In genomic region chr13:38668514-38668913, GRCm38 (mm10) we compare ENCODE assay signal across 10 mouse cellular contexts. TPM values are rescaled to one million over a fixed set of nuclear protein-coding genes. Genes with fewer than 3 reads are reported as not detected.
DNase-seq lines count a peak whose midpoint lies in the region; ATAC-seq and TF ChIP-seq lines count a peak whose summit lies in the region.
"Had no signal": no experiment of that assay in that cellular context is flagged by ENCODE, and none has a peak within 500 bp of the region (broad histone marks: within the 10 kb centered on the region; RNA-seq: fewer than 3 reads in every experiment).

No protein-coding gene starts in this region.

- no peak overlapping the region for H3K4me3 ChIP-seq in hindbrain, postnatal 0 days (ENCODE audit: low read length)
- H3K4me3 ChIP-seq in hindbrain, embryonic 16.5 days (ENCODE audit: low read length): no peak overlapping the region
- H3K4me3 ChIP-seq in ES-Bruce4 (ENCODE audit: low read depth, low read length): no peak overlapping the region
- H3K4me3 ChIP-seq: erythroblast, embryonic 14.5 days; midbrain, embryonic 12.5 days had no signal

- no peak for ATAC-seq in hindbrain, postnatal 0 days
- no peak for ATAC-seq in hindbrain, embryonic 16.5 days

- H3K27me3 ChIP-seq in hindbrain, postnatal 0 days (ENCODE audit: insufficient read depth, low read length): no peaks in the 10 kb centered on the region
- H3K27me3 ChIP-seq in hindbrain, embryonic 16.5 days (replicated peaks; ENCODE audit: control insufficient read depth, insufficient read depth, low read length): no peaks in the 10 kb centered on the region
- no peaks in the 10 kb centered on the region for H3K27me3 ChIP-seq in ES-Bruce4 (ENCODE audit: control insufficient read depth, insufficient read depth, low read length, poor library complexity, severe bottlenecking)
- H3K27me3 ChIP-seq: midbrain, embryonic 12.5 days had no signal

- no peak overlapping the region for H3K27ac ChIP-seq in hindbrain, postnatal 0 days
- no peak overlapping the region for H3K27ac ChIP-seq in hindbrain, embryonic 16.5 days (ENCODE audit: low read depth, low read length)
- H3K27ac ChIP-seq in ES-Bruce4 (ENCODE audit: insufficient read depth, low read length): no peak overlapping the region
- H3K27ac ChIP-seq: midbrain, embryonic 12.5 days had no signal

- no peaks in the 10 kb centered on the region for H3K36me3 ChIP-seq in hindbrain, postnatal 0 days (ENCODE audit: insufficient read depth, low read length)
- no peaks in the 10 kb centered on the region for H3K36me3 ChIP-seq in hindbrain, embryonic 16.5 days (ENCODE audit: control insufficient read depth, insufficient read depth, low read length)
- H3K36me3 ChIP-seq in ES-Bruce4 (ENCODE audit: control insufficient read depth, insufficient read depth, low read length, poor library complexity, severe bottlenecking): no peaks in the 10 kb centered on the region
- H3K36me3 ChIP-seq: midbrain, embryonic 12.5 days had no signal

- H3K4me1 ChIP-seq in hindbrain, postnatal 0 days (ENCODE audit: insufficient read depth, low read length): no peaks in the 10 kb centered on the region
- no peaks in the 10 kb centered on the region for H3K4me1 ChIP-seq in hindbrain, embryonic 16.5 days (ENCODE audit: control insufficient read depth, insufficient read depth, low read depth, low read length)
- peaks cover 5% of the 10 kb centered on the region for H3K4me1 ChIP-seq in ES-Bruce4 (ENCODE audit: control insufficient read depth, insufficient read depth, low read length)
- H3K4me1 ChIP-seq: midbrain, embryonic 12.5 days had no signal

- no peak overlapping the region for H3K9ac ChIP-seq in hindbrain, postnatal 0 days (replicated peaks; ENCODE audit: low read length)
- H3K9ac ChIP-seq in hindbrain, embryonic 16.5 days (ENCODE audit: low read depth, low read length): no peak overlapping the region
- H3K9ac ChIP-seq in ES-Bruce4 (ENCODE audit: low read depth, poor library complexity, severe bottlenecking): no peak overlapping the region
- H3K9ac ChIP-seq: midbrain, embryonic 12.5 days had no signal

- peak; percentile 49 for TF ChIP-seq CTCF in hindbrain, postnatal 0 days (IDR thresholded peaks at IDR 0.05; ENCODE audit: low read depth)
- TF ChIP-seq CTCF in ES-Bruce4 (IDR thresholded peaks at IDR 0.05; ENCODE audit: low read depth, low read length): peak; percentile 78
- peak; percentile 43; the same call in 1 of the 2 replicates for TF ChIP-seq CTCF in brain, embryonic 14.5 days (IDR thresholded peaks at IDR 0.05; ENCODE audit: borderline replicate concordance, extremely low read depth, insufficient read depth, insufficient read length)

- TF ChIP-seq POLR2A in ES-Bruce4 (IDR thresholded peaks at IDR 0.05; ENCODE audit: insufficient read depth, low read length): no peak
- TF ChIP-seq POLR2A in brain, embryonic 14.5 days (IDR thresholded peaks at IDR 0.05; ENCODE audit: borderline replicate concordance, extremely low read depth, insufficient read depth, insufficient read length, poor library complexity, severe bottlenecking): no peak

- TF ChIP-seq EP300 in ES-Bruce4 (IDR thresholded peaks at IDR 0.05; ENCODE audit: insufficient read depth, low read depth, low read length): no peak

- H3K9me3 ChIP-seq in hindbrain, postnatal 0 days (ENCODE audit: low read length): no peaks in the 10 kb centered on the region
- H3K9me3 ChIP-seq in hindbrain, embryonic 16.5 days (ENCODE audit: control insufficient read depth, low read length): no peaks in the 10 kb centered on the region
- no peaks in the 10 kb centered on the region for H3K9me3 ChIP-seq in ES-Bruce4 (replicated peaks; ENCODE audit: control insufficient read depth, insufficient read depth, low read length, poor library complexity, severe bottlenecking)
- H3K9me3 ChIP-seq: midbrain, embryonic 12.5 days had no signal

- DNase-seq in hindbrain, postnatal 0 days (ENCODE audit: low spot score): no peak
- DNase-seq in brain, embryonic 14.5 days (ENCODE audit: low read depth): no peak
- DNase-seq in kidney, postnatal 36 days: peak; percentile 24 to 69
- DNase-seq in naive thymus-derived CD4-positive, alpha-beta T cell, adult 2 months (ENCODE audit: low read depth): peak; percentile 70
- DNase-seq in urinary bladder, postnatal 4 days (ENCODE audit: low spot score in 2 of 2): no peak
- DNase-seq in right cerebral cortex, postnatal 10 days (ENCODE audit: low spot score in 2 of 2): no peak

- 24% methylated on average over 2 of the region's 2 CpGs for WGBS in hindbrain, postnatal 0 days
- 40% methylated on average over 2 of the region's 2 CpGs for WGBS in hindbrain, embryonic 16.5 days

- H3K4me2 ChIP-seq in hindbrain, postnatal 0 days (ENCODE audit: low read depth, low read length): no peak overlapping the region
- H3K4me2 ChIP-seq in hindbrain, embryonic 16.5 days (ENCODE audit: low read length): no peak overlapping the region
- H3K4me2 ChIP-seq: midbrain, embryonic 12.5 days had no signal

RNA-seq across cellular contexts. Expression of gene Eef1e1, which starts 9.7 kb away (rescaled TPM):
- total RNA-seq in hindbrain, postnatal 0 days (2014; rRNA removed): 24.5 and 36.6 TPM in 2 replicates
- polyA plus RNA-seq in hindbrain, postnatal 0 days (2015; fragmentation: Nextera tagmentation; extraction: Ambion mirVana): 105 and 107 TPM in 2 replicates
- polyA plus RNA-seq in hindbrain, embryonic 16.5 days (2015; fragmentation: Nextera tagmentation; extraction: Ambion mirVana): 101 and 108 TPM in 2 replicates
- 104 and 128 TPM in 2 replicates for polyA plus RNA-seq in ES-Bruce4 (2011; ENCODE audit: insufficient read depth, insufficient read length, low read depth, missing spikeins)
- polyA plus RNA-seq in brain, embryonic 14.5 days (2012; rRNA removed): 33.7 and 41.7 TPM in 2 replicates

RNA-seq across cellular contexts. Expression of gene Bloc1s5, which starts 33.6 kb away (rescaled TPM):
- total RNA-seq in hindbrain, postnatal 0 days (2014; rRNA removed): 9.7 and 10.1 TPM in 2 replicates
- 22.2 and 23.5 TPM in 2 replicates for polyA plus RNA-seq in hindbrain, postnatal 0 days (2015; fragmentation: Nextera tagmentation; extraction: Ambion mirVana)
- 22.2 and 24.7 TPM in 2 replicates for polyA plus RNA-seq in hindbrain, embryonic 16.5 days (2015; fragmentation: Nextera tagmentation; extraction: Ambion mirVana)
- polyA plus RNA-seq in ES-Bruce4 (2011; ENCODE audit: insufficient read depth, insufficient read length, low read depth, missing spikeins): 3.9 and 5.1 TPM in 2 replicates
- 9.1 and 9.2 TPM in 2 replicates for polyA plus RNA-seq in brain, embryonic 14.5 days (2012; rRNA removed)

Comparison
In these comparisons a context has a peak if more than half of its experiments do, and no peak if none do; other contexts are left out.
1. DNase-seq: peak in kidney, postnatal 36 days (2 of 2) and naive thymus-derived CD4-positive, alpha-beta T cell, adult 2 months (single experiment); none in hindbrain, postnatal 0 days (single experiment), brain, embryonic 14.5 days (single experiment), urinary bladder, postnatal 4 days (0 of 2) and right cerebral cortex, postnatal 10 days (0 of 2).
2. Peak in every context shown above with its lines, with median percentiles within 50 percentile points of each other: CTCF ChIP-seq.